Mouse (Mus musculus): ENCODE measurements around the gene Cpn1.

DNA sequence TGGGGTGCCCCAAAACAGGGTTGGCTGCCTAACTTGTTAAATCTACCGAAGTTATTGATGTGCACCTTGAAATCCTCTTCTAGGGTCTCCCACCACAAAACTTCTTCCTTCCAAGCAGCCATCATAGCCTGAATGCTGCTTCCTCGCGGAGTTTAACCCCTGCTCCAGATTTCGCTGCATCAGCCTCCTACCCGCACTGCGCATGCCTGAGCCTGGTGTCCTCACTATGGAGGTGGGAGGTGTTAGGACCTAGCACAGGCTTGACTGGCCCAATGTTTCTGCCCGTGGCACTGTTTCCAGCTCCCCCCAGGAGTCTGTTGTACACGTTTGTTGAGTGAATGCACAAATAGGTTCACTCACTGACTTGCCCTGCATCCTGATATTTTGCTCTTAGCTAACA, 4.0 kb upstream of the Cpn1 start:
- no peak for TF ChIP-seq BHLHE40 (IDR thresholded peaks at IDR 0.05; ENCODE audit: low read depth, low read length)
- TF ChIP-seq TCF12 (IDR thresholded peaks at IDR 0.05; ENCODE audit: low read depth, low read length) = no peak
- no peak for TF ChIP-seq USF1 (IDR thresholded peaks at IDR 0.05; ENCODE audit: low read depth, low read length)
- no peak for TF ChIP-seq CHD2 (IDR thresholded peaks at IDR 0.05; ENCODE audit: low read length)
- TF ChIP-seq CTCF (conservative IDR thresholded peaks at IDR 0.05 in 1 of 2, IDR thresholded peaks at IDR 0.05 in 1 of 2; ENCODE audit: low read depth in 2 of 2, low read length in 2 of 2) = no peak
- no peak for TF ChIP-seq MXI1 (IDR thresholded peaks at IDR 0.05; ENCODE audit: low read depth, low read length)
- TF ChIP-seq POLR2A (IDR thresholded peaks at IDR 0.05; ENCODE audit: low read depth, low read length) = no peak

Measured in CH12.LX (cell line).